Mouse (Mus musculus): ENCODE data around the gene Eml3. TPM values are rescaled to one million over a fixed set of nuclear protein-coding genes. Genes with fewer than 3 reads are reported as not detected.

Eml3 gene
- polyA plus RNA-seq, 1 experiment from 2014 or later: 9.3 TPM

- no peak for ATAC-seq (ENCODE audit: insufficient read depth, low FRiP score, low TSS enrichment)
- H3K9me3 ChIP-seq (ENCODE audit: control insufficient read depth, low read length): no peaks in the 10 kb centered on the region
- no peaks in the 10 kb centered on the region for H3K27me3 ChIP-seq (ENCODE audit: control insufficient read depth, insufficient read depth, low read length)
- no peak overlapping the region for H3K27ac ChIP-seq (ENCODE audit: low read depth, low read length)
- no peak overlapping the region for H3K4me3 ChIP-seq (ENCODE audit: low read depth, low read length)
- 91% methylated on average over 6 of the region's 6 CpGs for WGBS
- no peak overlapping the region for H3K4me2 ChIP-seq (ENCODE audit: low read depth)
- no peaks in the 10 kb centered on the region for H3K4me1 ChIP-seq (ENCODE audit: control insufficient read depth, insufficient read depth, low read length)
- H3K36me3 ChIP-seq (ENCODE audit: control insufficient read depth, insufficient read depth, low read length): peaks cover 56% of the 10 kb centered on the region
- DNase-seq (ENCODE audit: low spot score): no peak
- no peak overlapping the region for H3K9ac ChIP-seq (ENCODE audit: low read length)
These were observed 20.8 kb upstream of the Eml3 start for GRCm38 (mm10) chr19:8908531-8908930.

GRCm38 (mm10) chr19:8911810-8912209, 17.5 kb upstream of the Eml3 start:
- Histone ChIP-seq H3K4me3 (ENCODE audit: low read depth, low read length) (no peak overlapping the region), H3K27me3 (ENCODE audit: control insufficient read depth, insufficient read depth, low read length) (no peaks in the 10 kb centered on the region), H3K27ac (ENCODE audit: low read depth, low read length) (no peak overlapping the region), H3K4me1 (ENCODE audit: control insufficient read depth, insufficient read depth, low read length) (no peaks in the 10 kb centered on the region), H3K4me2 (ENCODE audit: low read depth) (no peak overlapping the region), H3K9ac (ENCODE audit: low read length) (no peak overlapping the region), H3K9me3 (ENCODE audit: control insufficient read depth, low read length) (no peaks in the 10 kb centered on the region), H3K36me3 (ENCODE audit: control insufficient read depth, insufficient read depth, low read length) (peaks cover 65% of the 10 kb centered on the region)
- WGBS: 92% methylated on average over 5 of the region's 5 CpGs
- ATAC-seq (ENCODE audit: insufficient read depth, low FRiP score, low TSS enrichment) (no peak), DNase-seq (ENCODE audit: low spot score) (no peak)

DNA sequence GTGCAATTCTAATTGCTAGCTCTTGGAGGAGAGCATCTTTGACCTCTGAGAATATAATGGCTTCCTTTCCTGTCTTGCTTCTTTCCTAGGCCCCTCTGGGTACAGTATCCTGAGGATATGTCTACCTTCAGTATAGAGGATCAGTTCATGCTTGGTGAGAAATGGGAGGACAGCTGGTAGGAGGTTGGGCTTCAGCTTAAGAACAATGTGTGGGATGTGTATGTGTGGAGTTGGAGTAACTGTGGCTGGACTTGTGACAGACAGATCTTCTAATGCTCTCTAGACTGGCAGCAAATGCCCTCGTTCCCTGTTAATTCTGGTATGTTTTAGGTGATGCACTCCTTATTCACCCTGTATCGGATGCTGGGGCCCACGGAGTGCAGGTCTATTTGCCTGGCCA, 15.1 kb upstream of the Eml3 start:
- no peaks in the 10 kb centered on the region for H3K4me1 ChIP-seq (ENCODE audit: control insufficient read depth, insufficient read depth, low read length)
- ATAC-seq (ENCODE audit: insufficient read depth, low FRiP score, low TSS enrichment) (no peak), DNase-seq (ENCODE audit: low spot score) (no peak)
- H3K4me2 ChIP-seq (ENCODE audit: low read depth): no peak overlapping the region
- H3K9me3 ChIP-seq (ENCODE audit: control insufficient read depth, low read length): no peaks in the 10 kb centered on the region
- 93% methylated on average over 3 of the region's 3 CpGs for WGBS
- no peak overlapping the region for H3K9ac ChIP-seq (ENCODE audit: low read length)
- no peak overlapping the region for H3K4me3 ChIP-seq (ENCODE audit: low read depth, low read length)
- H3K27me3 ChIP-seq (ENCODE audit: control insufficient read depth, insufficient read depth, low read length): no peaks in the 10 kb centered on the region
- peaks cover 45% of the 10 kb centered on the region for H3K36me3 ChIP-seq (ENCODE audit: control insufficient read depth, insufficient read depth, low read length)
- no peak overlapping the region for H3K27ac ChIP-seq (ENCODE audit: low read depth, low read length)

GRCm38 (mm10) chr19:8919000-8919399, 10.4 kb upstream of the Eml3 start:
- peaks cover 16% of the 10 kb centered on the region for H3K36me3 ChIP-seq (ENCODE audit: control insufficient read depth, insufficient read depth, low read length)
- H3K27ac ChIP-seq (ENCODE audit: low read depth, low read length): no peak overlapping the region
- H3K9me3 ChIP-seq (ENCODE audit: control insufficient read depth, low read length): no peaks in the 10 kb centered on the region
- H3K4me3 ChIP-seq (ENCODE audit: low read depth, low read length): no peak overlapping the region
- no peak for DNase-seq (ENCODE audit: low spot score)
- WGBS: 90% methylated on average over 3 of the region's 3 CpGs
- no peak overlapping the region for H3K9ac ChIP-seq (ENCODE audit: low read length)
- H3K4me1 ChIP-seq (ENCODE audit: control insufficient read depth, insufficient read depth, low read length): peaks cover 12% of the 10 kb centered on the region
- ATAC-seq (ENCODE audit: insufficient read depth, low FRiP score, low TSS enrichment): no peak
- H3K4me2 ChIP-seq (ENCODE audit: low read depth): no peak overlapping the region
- H3K27me3 ChIP-seq (ENCODE audit: control insufficient read depth, insufficient read depth, low read length): no peaks in the 10 kb centered on the region

DNA sequence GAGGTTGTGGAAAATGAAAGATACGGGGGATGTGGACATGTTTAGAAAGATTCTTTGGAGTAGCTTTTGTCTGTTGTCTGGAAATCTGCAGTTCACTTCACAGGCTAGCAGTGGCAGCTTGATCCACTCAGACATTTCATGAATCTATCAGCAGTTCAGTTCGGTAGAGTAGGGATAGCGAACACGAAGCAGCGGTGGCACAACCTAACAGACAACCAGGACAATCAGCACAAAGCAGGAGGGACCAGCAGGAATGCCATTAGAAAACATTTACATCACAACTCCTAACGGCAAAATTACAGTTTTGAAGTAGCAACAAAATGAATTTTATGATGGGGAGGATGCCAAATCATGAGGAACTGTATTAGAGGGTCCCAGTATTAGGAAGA, 9.7 kb upstream of the Eml3 start:
- Histone ChIP-seq H3K36me3 (ENCODE audit: control insufficient read depth, insufficient read depth, low read length) (peaks cover 12% of the 10 kb centered on the region), H3K27ac (ENCODE audit: low read depth, low read length) (peak overlapping the region; percentile 60), H3K4me2 (ENCODE audit: low read depth) (peak overlapping the region; percentile 83), H3K9me3 (ENCODE audit: control insufficient read depth, low read length) (no peaks in the 10 kb centered on the region), H3K27me3 (ENCODE audit: control insufficient read depth, insufficient read depth, low read length) (no peaks in the 10 kb centered on the region), H3K4me3 (ENCODE audit: low read depth, low read length) (peak overlapping the region; percentile 86), H3K4me1 (ENCODE audit: control insufficient read depth, insufficient read depth, low read length) (peaks cover 12% of the 10 kb centered on the region), H3K9ac (ENCODE audit: low read length) (peak overlapping the region; percentile 84)
- DNase-seq (ENCODE audit: low spot score) (no peak), ATAC-seq (ENCODE audit: insufficient read depth, low FRiP score, low TSS enrichment) (no peak; the same call in 1 of the 2 replicates)
- WGBS: 61% methylated on average over 6 of the region's 6 CpGs

DNA sequence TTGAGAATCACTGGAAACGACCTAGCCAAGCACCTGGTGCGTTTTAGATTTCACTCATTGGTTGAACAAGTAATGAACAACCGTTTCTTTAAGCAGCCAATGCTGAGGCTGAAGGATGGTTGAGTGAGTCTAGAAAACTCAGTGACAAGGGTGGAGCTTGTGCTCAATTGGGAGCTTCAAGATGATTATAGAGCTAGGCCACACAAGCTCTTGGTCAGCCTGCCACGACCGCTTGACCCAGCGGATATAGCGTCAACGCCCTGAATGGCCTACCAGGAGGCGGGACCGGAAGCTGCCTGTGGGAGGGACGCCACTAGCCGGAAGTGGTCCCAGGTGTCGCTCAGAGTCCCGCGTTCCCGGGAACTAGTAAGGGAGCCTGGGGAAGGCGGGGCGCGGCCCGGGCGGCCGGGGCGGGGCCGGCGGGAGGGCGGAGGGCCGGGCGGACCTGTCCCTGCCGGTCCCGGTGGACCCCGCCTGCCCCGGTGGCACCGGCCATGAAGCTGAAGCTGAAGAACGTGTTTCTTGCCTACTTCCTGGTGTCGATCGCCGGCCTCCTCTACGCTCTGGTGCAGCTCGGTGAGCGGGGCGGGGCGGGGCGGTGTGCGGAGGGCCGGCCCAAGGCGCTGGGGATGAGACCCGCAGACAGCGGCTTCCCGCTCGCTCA, 9.1 kb upstream of the Eml3 start, which contains the start of gene B3gat3:
Gene B3gat3 (plus strand): TSS at position 302 of the 664 bp plus-strand sequence.
- Histone ChIP-seq H3K36me3 (ENCODE audit: control insufficient read depth, insufficient read depth, low read length) (peaks cover 7% of the 10 kb centered on the region), H3K4me2 (ENCODE audit: low read depth) (peak within 1 kb of the TSS; percentile 83), H3K9ac (ENCODE audit: low read length) (peak within 1 kb of the TSS; percentile 84), H3K27ac (ENCODE audit: low read depth, low read length) (peak within 1 kb of the TSS; percentile 60), H3K4me1 (ENCODE audit: control insufficient read depth, insufficient read depth, low read length) (peaks cover 12% of the 10 kb centered on the region), H3K4me3 (ENCODE audit: low read depth, low read length) (peak within 1 kb of the TSS; percentile 86), H3K27me3 (ENCODE audit: control insufficient read depth, insufficient read depth, low read length) (no peaks in the 10 kb centered on the region), H3K9me3 (ENCODE audit: control insufficient read depth, low read length) (no peaks in the 10 kb centered on the region)
- peak; percentile 97 for ATAC-seq (ENCODE audit: insufficient read depth, low FRiP score, low TSS enrichment)
- peak; percentile 93 for DNase-seq (ENCODE audit: low spot score)
- 2% methylated on average over 47 of the region's 50 CpGs for WGBS

- H3K27me3 ChIP-seq (ENCODE audit: control insufficient read depth, insufficient read depth, low read length): no peaks in the 10 kb centered on the region
- H3K4me1 ChIP-seq (ENCODE audit: control insufficient read depth, insufficient read depth, low read length): peaks cover 12% of the 10 kb centered on the region
- H3K9ac ChIP-seq (ENCODE audit: low read length): peak overlapping the region; percentile 84
- H3K27ac ChIP-seq (ENCODE audit: low read depth, low read length): peak overlapping the region; percentile 60
- ATAC-seq (ENCODE audit: insufficient read depth, low FRiP score, low TSS enrichment) (peak; percentile 3; the same call in 1 of the 2 replicates), DNase-seq (ENCODE audit: low spot score) (no peak)
- H3K4me3 ChIP-seq (ENCODE audit: low read depth, low read length): peak overlapping the region; percentile 86
- WGBS: 2% methylated on average over 6 of the region's 6 CpGs
- peak overlapping the region; percentile 83 for H3K4me2 ChIP-seq (ENCODE audit: low read depth)
- H3K36me3 ChIP-seq (ENCODE audit: control insufficient read depth, insufficient read depth, low read length): peaks cover 4% of the 10 kb centered on the region
- H3K9me3 ChIP-seq (ENCODE audit: control insufficient read depth, low read length): no peaks in the 10 kb centered on the region
These were observed 8.5 kb upstream of the Eml3 start for GRCm38 (mm10) chr19:8920836-8921291.

DNA sequence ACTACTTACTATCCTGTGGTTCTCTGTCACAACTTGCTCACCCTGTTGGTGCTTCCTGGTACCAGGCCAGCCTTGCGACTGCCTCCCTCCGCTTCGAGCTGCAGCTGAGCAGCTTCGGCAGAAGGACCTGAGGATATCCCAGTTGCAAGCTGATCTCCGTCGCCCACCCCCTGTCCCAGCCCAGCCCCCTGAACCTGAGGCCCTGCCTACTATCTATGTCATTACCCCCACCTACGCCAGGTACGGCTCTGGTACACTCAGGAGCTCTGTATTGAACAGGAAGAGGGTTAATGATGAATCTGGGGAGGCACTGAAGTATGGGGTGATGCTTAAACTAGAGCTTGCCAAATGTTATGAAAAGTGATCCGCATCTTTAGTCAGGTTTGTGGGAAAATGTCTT, 7.6 kb upstream of the Eml3 start:
- Histone ChIP-seq H3K4me3 (ENCODE audit: low read depth, low read length) (no peak overlapping the region), H3K27me3 (ENCODE audit: control insufficient read depth, insufficient read depth, low read length) (no peaks in the 10 kb centered on the region), H3K4me1 (ENCODE audit: control insufficient read depth, insufficient read depth, low read length) (peaks cover 12% of the 10 kb centered on the region), H3K27ac (ENCODE audit: low read depth, low read length) (no peak overlapping the region), H3K9me3 (ENCODE audit: control insufficient read depth, low read length) (no peaks in the 10 kb centered on the region), H3K36me3 (ENCODE audit: control insufficient read depth, insufficient read depth, low read length) (peaks cover 4% of the 10 kb centered on the region; the same call in 1 of the 2 replicates), H3K4me2 (ENCODE audit: low read depth) (peak overlapping the region; percentile 9; the same call in 1 of the 2 replicates), H3K9ac (ENCODE audit: low read length) (peak overlapping the region; percentile 84)
- ATAC-seq (ENCODE audit: insufficient read depth, low FRiP score, low TSS enrichment): no peak
- no peak for DNase-seq (ENCODE audit: low spot score)
- WGBS: 86% methylated on average over 9 of the region's 9 CpGs

- Histone ChIP-seq H3K27ac (ENCODE audit: low read depth, low read length) (no peak overlapping the region), H3K36me3 (ENCODE audit: control insufficient read depth, insufficient read depth, low read length) (peaks cover 6% of the 10 kb centered on the region), H3K4me3 (ENCODE audit: low read depth, low read length) (no peak overlapping the region), H3K9me3 (ENCODE audit: control insufficient read depth, low read length) (no peaks in the 10 kb centered on the region), H3K9ac (ENCODE audit: low read length) (no peak overlapping the region), H3K27me3 (ENCODE audit: control insufficient read depth, insufficient read depth, low read length) (no peaks in the 10 kb centered on the region), H3K4me1 (ENCODE audit: control insufficient read depth, insufficient read depth, low read length) (peaks cover 5% of the 10 kb centered on the region; the same call in 1 of the 2 replicates), H3K4me2 (ENCODE audit: low read depth) (no peak overlapping the region)
- ATAC-seq (ENCODE audit: insufficient read depth, low FRiP score, low TSS enrichment) (no peak), DNase-seq (ENCODE audit: low spot score) (no peak)
- 90% methylated on average over 2 of the region's 2 CpGs for WGBS
These were observed 2.6 kb upstream of the Eml3 start for GRCm38 (mm10) chr19:8926766-8927165.

Measured in neural tube, embryonic 11.5 days (tissue).